Mouse (Mus musculus): Measurements from ENCODE around the gene Crebrf.

- no peak for TF ChIP-seq CTCF (IDR thresholded peaks at IDR 0.05; ENCODE audit: control insufficient read depth, insufficient read depth, insufficient read length)
- TF ChIP-seq USF1 (IDR thresholded peaks at IDR 0.05; ENCODE audit: low read depth): no peak
- no peak for TF ChIP-seq MYOD1 (IDR thresholded peaks at IDR 0.05; ENCODE audit: control insufficient read depth, insufficient read length, low read depth)
- no peak for TF ChIP-seq MYOG (IDR thresholded peaks at IDR 0.05; ENCODE audit: control insufficient read depth, extremely low read depth, insufficient read length)
- TF ChIP-seq CEBPB (IDR thresholded peaks at IDR 0.05; ENCODE audit: low read depth): no peak
- no peak for TF ChIP-seq MAX (IDR thresholded peaks at IDR 0.05)
- TF ChIP-seq FOSL1 (IDR thresholded peaks at IDR 0.05; ENCODE audit: insufficient read depth, low read length, poor library complexity, severe bottlenecking): no peak
Observed at GRCm38 (mm10) chr17:26826131-26826530, 110.7 kb downstream of the Crebrf start.
